Mouse (Mus musculus) forebrain, embryonic 16.5 days (tissue): Measurements from ENCODE around the gene Gm28051. TPM values are rescaled to one million over a fixed set of nuclear protein-coding genes. Genes with fewer than 3 reads are reported as not detected.
A peak's percentile ranks its signal among the peaks of the same experiment; 100 is the strongest.

Experiments used
- ATAC-seq: fragments of 200-750 bp; cut with Nextera tagmentation; 2 replicates; pipeline ENCODE4 v1.8.0; 2017; ENCODE audit warnings: mild to moderate bottlenecking, moderate library complexity
- H3K27ac ChIP-seq: fragments of 300-500 bp; sonication (generic); 2 replicates; pipeline ENCODE4 v1.5.1; 2014; ENCODE audit warnings: low read length, control low read depth
- H3K27me3 ChIP-seq: fragments of 300-500 bp; sonication (generic); replicated peaks from 2 replicates; pipeline ENCODE4 v1.6.1; 2014; ENCODE audit warnings: low read length; ENCODE audit not compliant: control insufficient read depth, insufficient read depth
- H3K36me3 ChIP-seq: fragments of 300-500 bp; sonication (generic); 2 replicates; pipeline ENCODE4 v1.6.1; 2014; ENCODE audit not compliant: control insufficient read depth, insufficient read depth
- H3K4me1 ChIP-seq: fragments of 300-500 bp; sonication (generic); replicated peaks from 2 replicates; pipeline ENCODE4 v1.6.1; 2014; ENCODE audit warnings: low read length; ENCODE audit not compliant: control insufficient read depth, insufficient read depth
- H3K4me2 ChIP-seq: fragments of 300-500 bp; sonication (generic); 2 replicates; pipeline ENCODE4 v1.6.1; 2014; ENCODE audit warnings: mild to moderate bottlenecking, low read length, control low read depth
- H3K4me3 ChIP-seq: fragments of 300-500 bp; sonication (generic); replicated peaks from 2 replicates; pipeline ENCODE4 v1.5.1; 2014; ENCODE audit warnings: mild to moderate bottlenecking, low read length, control low read depth
- H3K9ac ChIP-seq: fragments of 300-500 bp; sonication (generic); replicated peaks from 2 replicates; pipeline ENCODE4 v1.6.1; 2014; ENCODE audit warnings: low read depth, low read length, control low read depth
- H3K9me3 ChIP-seq: fragments of 300-500 bp; sonication (generic); 2 replicates; pipeline ENCODE4 v1.6.1; 2016; ENCODE audit warnings: low read length; ENCODE audit not compliant: control insufficient read depth
- WGBS: fragments of 180-500 bp; shearing (Covaris S2); extraction: QIAGEN DNeasy Blood & Tissue Kit; methylation state at CpG from one replicate; pipeline ENCODE4 v1.1.7; 2014; 5-methylcytosine and 5-hydroxymethylcytosine counted together
- polyA plus RNA-seq: library from polyadenylated mRNA; unstranded; fragments of >200 nt; fragmentation: Nextera tagmentation; extraction: Ambion mirVana; gene quantifications from 2 replicates; pipeline ENCODE4 v1.2.1, GENCODE M21; 2015

The Gm28051 gene
- polyA plus RNA-seq, 1 experiment from 2014 or later: not detected

GRCm38 (mm10) chr12:102772676-102773075 lies 15.1 kb upstream of the Gm28051 start:
- Histone ChIP-seq H3K9ac (no peak overlapping the region), H3K27me3 (no peaks in the 10 kb centered on the region), H3K4me2 (no peak overlapping the region), H3K36me3 (peaks cover 47% of the 10 kb centered on the region), H3K4me3 (no peak overlapping the region), H3K4me1 (no peaks in the 10 kb centered on the region), H3K27ac (no peak overlapping the region), H3K9me3 (peaks cover 3% of the 10 kb centered on the region; the same call in 1 of the 2 replicates)
- 95% methylated on average over 5 of the region's 5 CpGs for WGBS
- ATAC-seq: no peak

- peaks cover 47% of the 10 kb centered on the region for H3K36me3 ChIP-seq
- H3K4me3 ChIP-seq: no peak overlapping the region
- no peak overlapping the region for H3K27ac ChIP-seq
- peaks cover 3% of the 10 kb centered on the region; the same call in 1 of the 2 replicates for H3K9me3 ChIP-seq
- ATAC-seq: no peak
- WGBS: 98% methylated on average over 8 of the region's 8 CpGs
- no peak overlapping the region for H3K4me2 ChIP-seq
- no peak overlapping the region for H3K9ac ChIP-seq
- no peaks in the 10 kb centered on the region for H3K4me1 ChIP-seq
- H3K27me3 ChIP-seq: no peaks in the 10 kb centered on the region
Measured at GRCm38 (mm10) chr12:102771601-102772000, 14.0 kb upstream of the Gm28051 start.

GRCm38 (mm10) chr12:102769000-102769399 lies 11.4 kb upstream of the Gm28051 start:
- 95% methylated on average over 4 of the region's 4 CpGs for WGBS
- no peak overlapping the region for H3K9ac ChIP-seq
- H3K36me3 ChIP-seq: peaks cover 47% of the 10 kb centered on the region
- peaks cover 3% of the 10 kb centered on the region; the same call in 1 of the 2 replicates for H3K9me3 ChIP-seq
- no peaks in the 10 kb centered on the region for H3K4me1 ChIP-seq
- no peak overlapping the region for H3K4me2 ChIP-seq
- ATAC-seq: no peak
- H3K4me3 ChIP-seq: no peak overlapping the region
- no peaks in the 10 kb centered on the region for H3K27me3 ChIP-seq
- H3K27ac ChIP-seq: no peak overlapping the region

GRCm38 (mm10) chr12:102763696-102764095 lies 6.1 kb upstream of the Gm28051 start:
- ATAC-seq: no peak
- H3K4me1 ChIP-seq: peaks cover 10% of the 10 kb centered on the region
- H3K4me2 ChIP-seq: no peak overlapping the region
- peaks cover 27% of the 10 kb centered on the region for H3K36me3 ChIP-seq
- H3K9ac ChIP-seq: no peak overlapping the region
- H3K27me3 ChIP-seq: no peaks in the 10 kb centered on the region
- H3K4me3 ChIP-seq: no peak overlapping the region
- no peak overlapping the region for H3K27ac ChIP-seq
- H3K9me3 ChIP-seq: no peaks in the 10 kb centered on the region

- H3K9me3 ChIP-seq: no peaks in the 10 kb centered on the region
- H3K4me1 ChIP-seq: peaks cover 17% of the 10 kb centered on the region
- H3K36me3 ChIP-seq: peaks cover 21% of the 10 kb centered on the region
- no peak for ATAC-seq
- H3K9ac ChIP-seq: no peak overlapping the region
- H3K27me3 ChIP-seq: no peaks in the 10 kb centered on the region
- no peak overlapping the region for H3K4me2 ChIP-seq
- 90% methylated on average over 3 of the region's 3 CpGs for WGBS
- H3K27ac ChIP-seq: no peak overlapping the region
- H3K4me3 ChIP-seq: no peak overlapping the region
Measured at GRCm38 (mm10) chr12:102761668-102762067, 4.1 kb upstream of the Gm28051 start.

- Histone ChIP-seq H3K27me3 (no peaks in the 10 kb centered on the region), H3K27ac (no peak overlapping the region), H3K4me2 (peak overlapping the region; percentile 98), H3K36me3 (peaks cover 8% of the 10 kb centered on the region), H3K9ac (peak overlapping the region; percentile 80), H3K4me3 (peak overlapping the region; percentile 91), H3K9me3 (no peaks in the 10 kb centered on the region), H3K4me1 (peaks cover 27% of the 10 kb centered on the region)
- WGBS: 1% methylated on average over 5 of the region's 5 CpGs
- no peak for ATAC-seq
Measured at GRCm38 (mm10) chr12:102758936-102759335, 1.4 kb upstream of the Gm28051 start.

- Histone ChIP-seq H3K27me3 (no peaks in the 10 kb centered on the region), H3K4me1 (peaks cover 27% of the 10 kb centered on the region), H3K9ac (peak within 1 kb of the TSS; percentile 80), H3K9me3 (no peaks in the 10 kb centered on the region), H3K27ac (peak within 1 kb of the TSS; percentile 89), H3K36me3 (peaks cover 5% of the 10 kb centered on the region; the same call in 1 of the 2 replicates), H3K4me2 (peak within 1 kb of the TSS; percentile 98), H3K4me3 (peak within 1 kb of the TSS; percentile 91)
- ATAC-seq: no peak
- 0% methylated on average over 10 of the region's 10 CpGs for WGBS
Measured at GRCm38 (mm10) chr12:102758403-102758756, 815 bp upstream of the Gm28051 start, which contains the start of gene Gm20604. Gene Gm20604 (minus strand): TSS chr12:102758672.

GRCm38 (mm10) chr12:102757055-102757688 lies 393 bp downstream of the Gm28051 start:
- WGBS: 1% methylated on average over 46 of the region's 46 CpGs
- no peak; the same call in 1 of the 2 replicates for ATAC-seq
- Histone ChIP-seq H3K9ac (peak overlapping the region; percentile 74), H3K4me1 (peaks cover 27% of the 10 kb centered on the region), H3K4me2 (peak overlapping the region; percentile 78), H3K36me3 (0 out of 2 replicates have a peak, but pooled peaks cover under 1% of the 10 kb centered on the region), H3K9me3 (no peaks in the 10 kb centered on the region), H3K4me3 (peak overlapping the region; percentile 91), H3K27me3 (no peaks in the 10 kb centered on the region), H3K27ac (peak overlapping the region; percentile 89)

- no peak overlapping the region for H3K9ac ChIP-seq
- no peaks in the 10 kb centered on the region for H3K9me3 ChIP-seq
- no peak overlapping the region for H3K27ac ChIP-seq
- no peaks in the 10 kb centered on the region for H3K36me3 ChIP-seq
- H3K4me2 ChIP-seq: peak overlapping the region; percentile 78
- ATAC-seq: no peak
- H3K27me3 ChIP-seq: no peaks in the 10 kb centered on the region
- peaks cover 27% of the 10 kb centered on the region for H3K4me1 ChIP-seq
- 85% methylated on average over 7 of the region's 7 CpGs for WGBS
- H3K4me3 ChIP-seq: peak overlapping the region; percentile 91
Measured at GRCm38 (mm10) chr12:102756304-102756703, 1.3 kb downstream of the Gm28051 start.
